Comparison of ENCODE assay signal across 8 mouse cellular contexts in genomic region chr15:86086291-86086706, GRCm38 (mm10). TPM values are rescaled to one million over a fixed set of nuclear protein-coding genes. Genes with fewer than 3 reads are reported as not detected.
DNase-seq lines count a peak whose midpoint lies in the region; ATAC-seq lines count a peak whose summit lies in the region.

No protein-coding gene starts in this region.

- peaks cover 66% of the 10 kb centered on the region for H3K4me1 ChIP-seq in lung, embryonic 16.5 days (replicated peaks; ENCODE audit: control insufficient read depth, insufficient read depth, low read length)
- peaks cover 95% of the 10 kb centered on the region for H3K4me1 ChIP-seq in forebrain, embryonic 10.5 days
- peaks cover 83% of the 10 kb centered on the region for H3K4me1 ChIP-seq in hindbrain, embryonic 16.5 days (ENCODE audit: control insufficient read depth, insufficient read depth, low read depth, low read length)

- H3K4me3 ChIP-seq in lung, embryonic 16.5 days (ENCODE audit: low read length): no peak overlapping the region
- H3K4me3 ChIP-seq in forebrain, embryonic 10.5 days: peak overlapping the region; percentile 15; the same call in 1 of the 2 replicates
- H3K4me3 ChIP-seq in hindbrain, embryonic 16.5 days (ENCODE audit: low read length): no peak overlapping the region

- H3K27me3 ChIP-seq in lung, embryonic 16.5 days (ENCODE audit: control insufficient read depth, insufficient read depth, low read depth, low read length): no peaks in the 10 kb centered on the region
- H3K27me3 ChIP-seq in forebrain, embryonic 10.5 days (ENCODE audit: poor library complexity, severe bottlenecking): no peaks in the 10 kb centered on the region
- H3K27me3 ChIP-seq in hindbrain, embryonic 16.5 days (replicated peaks; ENCODE audit: control insufficient read depth, insufficient read depth, low read length): no peaks in the 10 kb centered on the region

- H3K36me3 ChIP-seq in lung, embryonic 16.5 days (ENCODE audit: control insufficient read depth, insufficient read depth, low read length): no peaks in the 10 kb centered on the region
- peaks cover 3% of the 10 kb centered on the region for H3K36me3 ChIP-seq in forebrain, embryonic 10.5 days (replicated peaks)
- no peaks in the 10 kb centered on the region for H3K36me3 ChIP-seq in hindbrain, embryonic 16.5 days (ENCODE audit: control insufficient read depth, insufficient read depth, low read length)

- H3K27ac ChIP-seq in lung, embryonic 16.5 days (ENCODE audit: low read length): peak overlapping the region; percentile 58
- peak overlapping the region; percentile 85 for H3K27ac ChIP-seq in forebrain, embryonic 10.5 days
- peak overlapping the region; percentile 84 for H3K27ac ChIP-seq in hindbrain, embryonic 16.5 days (ENCODE audit: low read depth, low read length)

- 40% methylated on average over 8 of the region's 8 CpGs for WGBS in lung, embryonic 16.5 days
- WGBS in forebrain, embryonic 10.5 days: 48% methylated on average over 8 of the region's 8 CpGs
- 24% methylated on average over 8 of the region's 8 CpGs for WGBS in hindbrain, embryonic 16.5 days

- intact Hi-C loops in left cerebral cortex, postnatal 4 days (cut with DNase I): no loop called here

- no peaks in the 10 kb centered on the region for H3K9me3 ChIP-seq in lung, embryonic 16.5 days (ENCODE audit: control insufficient read depth, low read length)
- H3K9me3 ChIP-seq in forebrain, embryonic 10.5 days: no peaks in the 10 kb centered on the region
- no peaks in the 10 kb centered on the region for H3K9me3 ChIP-seq in hindbrain, embryonic 16.5 days (ENCODE audit: control insufficient read depth, low read length)

- H3K9ac ChIP-seq in lung, embryonic 16.5 days (ENCODE audit: low read length): no peak overlapping the region
- H3K9ac ChIP-seq in hindbrain, embryonic 16.5 days (ENCODE audit: low read depth, low read length): peak overlapping the region; percentile 47

- ATAC-seq in lung, embryonic 16.5 days (ENCODE audit: low read depth): peak; percentile 22
- peak; percentile 76 for ATAC-seq in hindbrain, embryonic 16.5 days

- H3K4me2 ChIP-seq in lung, embryonic 16.5 days (ENCODE audit: low read depth, low read length): 0 out of 2 replicates have a peak overlapping the region, but pooled peaks have one; percentile 23
- H3K4me2 ChIP-seq in hindbrain, embryonic 16.5 days (ENCODE audit: low read length): peak overlapping the region; percentile 27; the same call in 1 of the 2 replicates

- no peak for DNase-seq in lung, postnatal 10 days
- DNase-seq in forebrain, embryonic 10.5 days (ENCODE audit: extremely low spot score, low spot score): peak; percentile 45
- peak; percentile 60 for DNase-seq in left cerebral cortex, postnatal 4 days
- DNase-seq in right cerebral cortex, postnatal 36 days (ENCODE audit: low spot score in 2 of 2): peak; percentile 56 to 57
- DNase-seq in urinary bladder, postnatal 25 days (ENCODE audit: low spot score): no peak
- no peak for DNase-seq in lung, adult 18-20 months

RNA-seq across cellular contexts. Expression of gene Gramd4, which starts 28.8 kb away (rescaled TPM):
- 9.2 and 11.2 TPM in 2 replicates for polyA plus RNA-seq in lung, embryonic 16.5 days (2015; fragmentation: Nextera tagmentation; extraction: Ambion mirVana)
- polyA plus RNA-seq in forebrain, embryonic 10.5 days (2016; fragmentation: Nextera tagmentation; extraction: Ambion mirVana): 13.9 and 16.2 TPM in 2 replicates
- polyA plus RNA-seq in hindbrain, embryonic 16.5 days (2015; fragmentation: Nextera tagmentation; extraction: Ambion mirVana): 18.4 and 30.4 TPM in 2 replicates
- 10 to 100 TPM; 52.0 to 57.8 TPM for total RNA-seq in left cerebral cortex, postnatal 4 days (2021)

RNA-seq across cellular contexts. Expression of gene Celsr1, which starts 52.7 kb away (rescaled TPM):
- polyA plus RNA-seq in lung, embryonic 16.5 days (2015; fragmentation: Nextera tagmentation; extraction: Ambion mirVana): 3.5 and 3.6 TPM in 2 replicates
- polyA plus RNA-seq in forebrain, embryonic 10.5 days (2016; fragmentation: Nextera tagmentation; extraction: Ambion mirVana): 2.4 and 2.6 TPM in 2 replicates
- polyA plus RNA-seq in hindbrain, embryonic 16.5 days (2015; fragmentation: Nextera tagmentation; extraction: Ambion mirVana): 0.76 and 1.2 TPM in 2 replicates
- 1 to 10 TPM; 5.0 to 5.2 TPM for total RNA-seq in left cerebral cortex, postnatal 4 days (2021)

Comparison
In these comparisons a context has a peak if more than half of its experiments do, and no peak if none do; other contexts are left out.
1. DNase-seq: peak in forebrain, embryonic 10.5 days (single experiment), left cerebral cortex, postnatal 4 days (single experiment) and right cerebral cortex, postnatal 36 days (2 of 2); none in lung, postnatal 10 days (single experiment), urinary bladder, postnatal 25 days (single experiment) and lung, adult 18-20 months (0 of 2).
2. Peak in every context shown above with its lines, with median percentiles within 50 percentile points of each other: H3K27ac ChIP-seq.